Mouse (Mus musculus) C2C12 (cell line): ENCODE data around the gene Cd27. TPM values are rescaled to one million over a fixed set of nuclear protein-coding genes. Genes with fewer than 3 reads are reported as not detected.

ENCODE experiments used
- H3K27me3 ChIP-seq: one replicate; pipeline ENCODE4 v1.6.1; 2011; ENCODE audit not compliant: control insufficient read depth, insufficient read depth, insufficient read length
- H3K36me3 ChIP-seq: one replicate; pipeline ENCODE4 v1.6.1; 2011; ENCODE audit not compliant: control insufficient read depth, insufficient read depth
- H3K4me3 ChIP-seq: one replicate; pipeline ENCODE4 v1.5.1; 2011; ENCODE audit warnings: mild to moderate bottlenecking, control low read depth; ENCODE audit not compliant: poor library complexity, insufficient read depth, severe bottlenecking
- H3K79me2 ChIP-seq: one replicate; pipeline ENCODE4 v1.6.1; 2011; ENCODE audit not compliant: control insufficient read depth, insufficient read depth
- H3K79me3 ChIP-seq: one replicate; pipeline ENCODE4 v1.6.1; 2011; ENCODE audit warnings: low read depth, control low read depth
- H3ac ChIP-seq: one replicate; pipeline ENCODE3; 2011; ENCODE audit warnings: low read depth; ENCODE audit not compliant: control insufficient read depth, insufficient read length
- CEBPB ChIP-seq: IDR thresholded peaks from one replicate; pipeline ENCODE4 v1.6.1; 2011; ENCODE audit warnings: low read depth, mild to moderate bottlenecking, control low read depth, moderate library complexity
- CTCF ChIP-seq: IDR thresholded peaks from one replicate; pipeline ENCODE4 v1.5.1; 2011; ENCODE audit not compliant: control insufficient read depth, insufficient read depth, insufficient read length
- FOSL1 ChIP-seq: IDR thresholded peaks from one replicate; pipeline ENCODE4 v1.8.0; 2011; ENCODE audit warnings: mild to moderate bottlenecking, low read length; ENCODE audit not compliant: poor library complexity, insufficient read depth, severe bottlenecking
- MAX ChIP-seq: IDR thresholded peaks from one replicate; pipeline ENCODE4 v1.6.1; 2011; ENCODE audit warnings: mild to moderate bottlenecking, control low read depth
- MYOD1 ChIP-seq: IDR thresholded peaks from one replicate; pipeline ENCODE4 v1.6.1; 2011; ENCODE audit warnings: low read depth; ENCODE audit not compliant: control insufficient read depth, insufficient read length
- MYOG ChIP-seq: IDR thresholded peaks from one replicate; pipeline ENCODE4 v1.6.1; 2011; ENCODE audit not compliant: control insufficient read depth, insufficient read length; ENCODE audit errors: extremely low read depth
- USF1 ChIP-seq: IDR thresholded peaks from one replicate; pipeline ENCODE4 v1.6.1; 2011; ENCODE audit warnings: low read depth, mild to moderate bottlenecking, control low read depth, moderate library complexity
- polyA plus RNA-seq: library from polyadenylated mRNA; unstranded; fragments of >200 nt; fragmentation: generic; extraction: Trizol; gene quantifications from one replicate; pipeline ENCODE4 v1.2.1, GENCODE M21; 2012; ENCODE audit warnings: missing spikeins

The Cd27 gene
- polyA plus RNA-seq, 1 experiment = 0.07 TPM

- Histone ChIP-seq H3ac (no peak overlapping the region), H3K27me3 (no peaks in the 10 kb centered on the region), H3K36me3 (peaks cover 34% of the 10 kb centered on the region), H3K4me3 (no peak overlapping the region), H3K79me2 (peaks cover 36% of the 10 kb centered on the region), H3K79me3 (peaks cover 22% of the 10 kb centered on the region)
- no peak for TF ChIP-seq CEBPB
- TF ChIP-seq CTCF = no peak
- no peak for TF ChIP-seq FOSL1
- TF ChIP-seq USF1 = no peak
- TF ChIP-seq MYOG = no peak
- TF ChIP-seq MYOD1 = no peak
- TF ChIP-seq MAX = no peak
These were observed 41.2 kb downstream of the Cd27 start for GRCm38 (mm10) chr6:125195541-125196075.

- Histone ChIP-seq H3K27me3 (no peaks in the 10 kb centered on the region), H3K79me3 (peaks cover 34% of the 10 kb centered on the region), H3K4me3 (peak overlapping the region; percentile 74), H3ac (no peak overlapping the region), H3K79me2 (peaks cover 59% of the 10 kb centered on the region), H3K36me3 (peaks cover 51% of the 10 kb centered on the region)
- TF ChIP-seq USF1 = peak; percentile 72
- TF ChIP-seq MAX = no peak
These were observed 43.4 kb downstream of the Cd27 start for GRCm38 (mm10) chr6:125193390-125193789.

- Histone ChIP-seq H3K36me3 (peaks cover 57% of the 10 kb centered on the region), H3K27me3 (no peaks in the 10 kb centered on the region), H3ac (peak overlapping the region; percentile 93), H3K4me3 (peak overlapping the region; percentile 74), H3K79me2 (peaks cover 64% of the 10 kb centered on the region), H3K79me3 (peaks cover 39% of the 10 kb centered on the region)
- TF ChIP-seq CTCF (no peak), FOSL1 (no peak), CEBPB (no peak), MYOD1 (no peak), USF1 (no peak), MYOG (no peak), MAX (no peak)
These were observed 44.0 kb downstream of the Cd27 start for GRCm38 (mm10) chr6:125192841-125193240.

GRCm38 (mm10) chr6:125192016-125192714 lies 44.6 kb downstream of the Cd27 start:
- no peak for TF ChIP-seq USF1
- TF ChIP-seq CTCF = no peak
- TF ChIP-seq MAX = no peak
- TF ChIP-seq MYOD1 = no peak
- no peak for TF ChIP-seq FOSL1
- Histone ChIP-seq H3K4me3 (peak overlapping the region; percentile 74), H3ac (peak overlapping the region; percentile 93), H3K27me3 (no peaks in the 10 kb centered on the region), H3K79me2 (peaks cover 71% of the 10 kb centered on the region), H3K79me3 (peaks cover 39% of the 10 kb centered on the region), H3K36me3 (peaks cover 62% of the 10 kb centered on the region)

GRCm38 (mm10) chr6:125191332-125192015 lies 45.3 kb downstream of the Cd27 start, which contains the start of the genes Ncapd2 and Mrpl51:
TSS of gene Ncapd2 (minus strand) at chr6:125191701.
TSS of gene Mrpl51 (plus strand) at chr6:125191801.
- H3K27me3 ChIP-seq = no peaks in the 10 kb centered on the region
- H3K36me3 ChIP-seq = peaks cover 65% of the 10 kb centered on the region
- H3K79me3 ChIP-seq = peaks cover 39% of the 10 kb centered on the region
- peak; percentile 16 for TF ChIP-seq MAX
- TF ChIP-seq MYOG = no peak
- TF ChIP-seq FOSL1 = no peak
- TF ChIP-seq MYOD1 = no peak
- TF ChIP-seq CEBPB = peak; percentile 52
- TF ChIP-seq USF1 = no peak
- no peak for TF ChIP-seq CTCF
- peaks cover 71% of the 10 kb centered on the region for H3K79me2 ChIP-seq
- H3K4me3 ChIP-seq = peak within 1 kb of the TSS; percentile 74
- peak within 1 kb of the TSS; percentile 93 for H3ac ChIP-seq
